Mouse (Mus musculus) lung, postnatal 0 days (tissue): ENCODE data around the gene Smim26.

Source experiments
- CTCF ChIP-seq: IDR thresholded peaks from 2 replicates; pipeline ENCODE4 v1.5.1; 2016; ENCODE audit warnings: antibody characterized with exemption, mild to moderate bottlenecking
- EP300 ChIP-seq: IDR thresholded peaks from 2 replicates; pipeline ENCODE4 v1.6.1; 2016; ENCODE audit warnings: antibody characterized with exemption, mild to moderate bottlenecking, control low read depth

- no peak for TF ChIP-seq CTCF
- TF ChIP-seq EP300 = no peak
These were observed 39.7 kb downstream of the Smim26 start for GRCm38 (mm10) chr2:144633551-144633950.
